Mouse (Mus musculus) spleen, adult 2 months (tissue): ENCODE results near the gene Dcaf5.

ENCODE experiments used
- CTCF ChIP-seq: fragments of 200-500 bp; IDR thresholded peaks from 2 replicates; pipeline ENCODE4 v1.5.1; 2011; ENCODE audit warnings: mild to moderate bottlenecking, inconsistent platforms; ENCODE audit not compliant: insufficient read depth, insufficient read length, insufficient replicate concordance; ENCODE audit errors: extremely low read depth
- POLR2A ChIP-seq: fragments of 200-500 bp; IDR thresholded peaks from 2 replicates; pipeline ENCODE4 v1.6.1; 2011; ENCODE audit warnings: low read depth, low read length, inconsistent platforms

- TF ChIP-seq CTCF (no peak), POLR2A (no peak)
Observed at GRCm38 (mm10) chr12:80334162-80334561, 102.2 kb downstream of the Dcaf5 start.
